Mouse (Mus musculus): Measurements from ENCODE around the gene Cep135.

DNA sequence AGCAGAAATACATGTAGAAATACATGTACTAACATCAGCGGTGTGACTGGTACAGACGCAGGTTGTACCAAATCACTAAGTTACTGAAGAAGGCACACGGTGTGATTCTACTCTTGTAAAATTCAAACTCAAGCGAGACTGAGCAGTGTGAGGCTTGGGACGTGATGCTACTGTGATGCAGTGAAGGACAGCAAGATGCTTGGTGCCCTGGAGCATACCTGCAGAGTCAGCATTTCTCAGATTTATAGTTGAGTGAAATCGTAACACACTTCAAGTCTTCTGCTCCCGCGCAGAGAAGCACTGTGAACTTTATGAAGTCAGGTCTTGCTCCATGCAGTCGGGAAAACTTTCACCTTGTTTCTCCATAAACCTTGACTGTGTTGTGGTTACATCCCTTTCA is 35.3 kb downstream of the Cep135 start:
- no peak for TF ChIP-seq EP300 (IDR thresholded peaks at IDR 0.05)
- TF ChIP-seq CTCF (IDR thresholded peaks at IDR 0.05) = no peak

Data from lung, postnatal 0 days (tissue).